Mouse (Mus musculus): ENCODE results near the gene Itga6. TPM values are rescaled to one million over a fixed set of nuclear protein-coding genes. Genes with fewer than 3 reads are reported as not detected.

The Itga6 gene
- polyA plus RNA-seq, 1 experiment, result 19.1 TPM

DNA sequence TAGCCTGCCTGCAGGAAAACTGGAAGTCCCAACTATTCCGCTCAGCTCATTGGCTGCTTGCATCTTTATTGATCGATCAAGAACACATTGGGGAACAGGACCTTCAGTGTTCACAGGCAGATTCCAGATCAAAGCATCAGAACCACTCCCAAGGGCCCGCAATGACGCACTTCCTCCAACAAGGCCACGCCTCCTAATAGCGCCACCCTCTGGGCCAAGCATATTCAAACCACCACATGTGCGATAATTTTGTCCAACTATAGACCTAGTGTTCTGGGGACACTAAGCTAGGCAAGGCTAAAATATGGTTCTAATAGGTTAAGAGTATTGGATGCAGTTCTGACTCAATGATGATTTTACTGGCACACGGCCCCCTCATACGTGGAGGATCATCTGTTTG is 15.7 kb downstream of the Itga6 start:
- no peak for TF ChIP-seq POLR2A (IDR thresholded peaks at IDR 0.05; ENCODE audit: low read depth, low read length)
- TF ChIP-seq CTCF (IDR thresholded peaks at IDR 0.05; ENCODE audit: extremely low read depth, insufficient read depth, insufficient read length, insufficient replicate concordance), result no peak
- H3K27me3 ChIP-seq (ENCODE audit: control insufficient read depth, insufficient read depth, low read length), result no peaks in the 10 kb centered on the region
- no peak overlapping the region for H3K27ac ChIP-seq (ENCODE audit: insufficient read depth, low read length)
- H3K4me1 ChIP-seq (ENCODE audit: control insufficient read depth, insufficient read depth, insufficient read length), result peaks cover 3% of the 10 kb centered on the region; the same call in 1 of the 2 replicates
- no peaks in the 10 kb centered on the region for H3K36me3 ChIP-seq (ENCODE audit: control insufficient read depth, insufficient read depth, low read length)
- H3K4me3 ChIP-seq (ENCODE audit: extremely low read depth, insufficient read depth, insufficient read length), result no peak overlapping the region
- no peak for DNase-seq (ENCODE audit: low read depth in 1 of 2, low spot score in 2 of 2)
- WGBS, result 94% methylated on average over 9 of the region's 9 CpGs

- Histone ChIP-seq H3K27me3 (ENCODE audit: control insufficient read depth, insufficient read depth, low read length) (no peaks in the 10 kb centered on the region), H3K36me3 (ENCODE audit: control insufficient read depth, insufficient read depth, low read length) (no peaks in the 10 kb centered on the region), H3K27ac (ENCODE audit: insufficient read depth, low read length) (no peak overlapping the region), H3K4me1 (ENCODE audit: control insufficient read depth, insufficient read depth, insufficient read length) (no peaks in the 10 kb centered on the region), H3K4me3 (ENCODE audit: extremely low read depth, insufficient read depth, insufficient read length) (no peak overlapping the region)
- WGBS, result 71% methylated on average over 5 of the region's 5 CpGs
- no peak for DNase-seq (ENCODE audit: low read depth in 1 of 2, low spot score in 2 of 2)
- TF ChIP-seq POLR2A (IDR thresholded peaks at IDR 0.05; ENCODE audit: low read depth, low read length), result no peak
These were observed 19.1 kb downstream of the Itga6 start for GRCm38 (mm10) chr2:71764525-71764924.

DNA sequence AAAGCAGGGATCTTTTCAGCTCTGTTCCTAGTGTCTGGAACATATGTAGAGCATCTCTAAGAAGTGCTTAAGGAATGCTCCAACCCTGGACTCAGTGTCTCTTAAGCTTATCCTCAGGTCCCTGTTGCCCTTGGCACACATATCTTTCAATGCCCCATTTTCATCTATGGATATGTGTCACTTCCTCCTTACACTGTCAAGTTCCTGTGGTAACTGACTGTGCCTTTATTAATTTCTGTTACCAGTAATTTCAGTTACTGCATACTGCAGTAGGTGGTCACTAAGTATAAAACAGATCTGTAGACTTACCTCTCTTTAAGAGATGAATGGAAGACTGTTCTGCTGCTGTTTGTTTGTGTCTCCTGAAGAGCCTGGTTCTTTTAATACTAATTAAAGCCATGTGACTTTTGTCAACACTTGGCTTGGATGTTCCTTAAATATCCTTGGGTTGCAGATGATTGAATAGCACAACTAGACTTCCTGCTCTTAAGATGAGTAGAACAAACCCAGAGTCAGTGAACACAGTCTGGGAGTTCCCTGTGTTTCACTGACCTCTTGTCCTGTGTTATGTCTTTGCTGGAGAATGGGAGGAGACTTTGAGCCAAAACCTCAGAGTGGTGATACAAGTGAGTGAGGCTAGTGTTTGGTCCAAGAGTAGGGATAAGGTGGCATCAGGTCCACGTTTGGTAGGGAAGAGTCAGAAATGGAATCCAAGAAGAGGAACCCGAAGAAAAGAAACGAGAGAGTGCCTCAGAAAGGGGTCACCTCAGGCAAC is 19.7 kb downstream of the Itga6 start:
- Histone ChIP-seq H3K4me3 (ENCODE audit: extremely low read depth, insufficient read depth, insufficient read length) (no peak overlapping the region), H3K36me3 (ENCODE audit: control insufficient read depth, insufficient read depth, low read length) (no peaks in the 10 kb centered on the region), H3K27me3 (ENCODE audit: control insufficient read depth, insufficient read depth, low read length) (no peaks in the 10 kb centered on the region), H3K4me1 (ENCODE audit: control insufficient read depth, insufficient read depth, insufficient read length) (no peaks in the 10 kb centered on the region), H3K27ac (ENCODE audit: insufficient read depth, low read length) (no peak overlapping the region)
- DNase-seq (ENCODE audit: low read depth in 1 of 2, low spot score in 2 of 2), result no peak
- TF ChIP-seq POLR2A (IDR thresholded peaks at IDR 0.05; ENCODE audit: low read depth, low read length) (no peak), CTCF (IDR thresholded peaks at IDR 0.05; ENCODE audit: extremely low read depth, insufficient read depth, insufficient read length, insufficient replicate concordance) (no peak)
- WGBS, result 77% methylated on average over 3 of the region's 3 CpGs

- 88% methylated on average over 5 of the region's 5 CpGs for WGBS
- Histone ChIP-seq H3K27ac (ENCODE audit: insufficient read depth, low read length) (no peak overlapping the region), H3K4me3 (ENCODE audit: extremely low read depth, insufficient read depth, insufficient read length) (no peak overlapping the region), H3K27me3 (ENCODE audit: control insufficient read depth, insufficient read depth, low read length) (no peaks in the 10 kb centered on the region), H3K36me3 (ENCODE audit: control insufficient read depth, insufficient read depth, low read length) (no peaks in the 10 kb centered on the region), H3K4me1 (ENCODE audit: control insufficient read depth, insufficient read depth, insufficient read length) (no peaks in the 10 kb centered on the region)
- TF ChIP-seq POLR2A (IDR thresholded peaks at IDR 0.05; ENCODE audit: low read depth, low read length) (no peak), CTCF (IDR thresholded peaks at IDR 0.05; ENCODE audit: extremely low read depth, insufficient read depth, insufficient read length, insufficient replicate concordance) (no peak)
- no peak for DNase-seq (ENCODE audit: low read depth in 1 of 2, low spot score in 2 of 2)
These were observed 20.6 kb downstream of the Itga6 start for GRCm38 (mm10) chr2:71766007-71766406.

DNA sequence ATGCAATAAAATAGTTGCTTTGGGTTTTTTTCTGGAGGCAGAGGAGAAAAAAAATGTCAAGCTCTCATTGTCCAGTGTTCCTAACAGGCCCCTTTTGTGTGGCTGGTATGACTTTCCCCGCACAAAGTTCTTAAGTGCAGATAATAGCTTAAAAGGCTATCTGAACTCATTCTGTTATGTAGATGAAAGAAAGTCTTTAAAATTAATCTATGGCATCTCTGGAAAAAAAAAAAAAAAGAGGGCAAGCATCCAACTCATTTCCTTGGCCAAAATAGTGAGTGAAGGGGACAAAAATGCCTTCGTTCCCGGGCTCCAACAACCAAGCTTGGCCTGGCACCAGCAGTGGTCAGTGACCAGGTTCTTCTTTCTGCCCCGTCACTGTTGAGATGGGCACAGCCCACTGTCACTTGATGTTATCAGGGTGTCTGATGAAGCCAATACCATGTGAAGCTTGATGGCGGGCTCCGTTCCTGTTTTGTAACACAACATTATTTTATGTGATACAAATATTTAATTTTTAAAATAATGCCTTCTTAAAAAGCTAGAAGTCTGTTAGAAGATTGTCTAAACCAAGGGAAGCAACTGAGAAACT is 21.7 kb downstream of the Itga6 start:
- 81% methylated on average over 6 of the region's 6 CpGs for WGBS

DNA sequence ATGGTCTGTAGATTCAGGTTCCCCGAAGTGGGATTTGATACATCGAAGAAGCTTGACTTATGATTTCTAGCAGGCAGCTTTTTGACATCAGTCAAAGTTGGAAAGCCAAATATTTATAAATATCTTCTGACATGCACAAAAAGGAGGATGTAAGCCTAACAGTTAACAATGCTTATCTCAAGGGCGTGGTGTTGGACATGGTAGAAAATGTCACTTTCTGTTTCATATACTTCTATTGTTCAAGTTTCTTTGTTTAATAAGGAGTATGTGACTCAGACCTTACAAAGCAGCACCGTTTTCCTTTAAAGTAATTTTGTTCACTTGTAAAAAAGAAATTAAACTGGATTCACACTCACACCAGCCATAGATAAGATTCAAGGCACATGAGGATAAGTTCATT is 26.3 kb downstream of the Itga6 start:
- no peak overlapping the region for H3K4me3 ChIP-seq (ENCODE audit: extremely low read depth, insufficient read depth, insufficient read length)
- H3K4me1 ChIP-seq (ENCODE audit: control insufficient read depth, insufficient read depth, insufficient read length), result no peaks in the 10 kb centered on the region
- no peak for TF ChIP-seq POLR2A (IDR thresholded peaks at IDR 0.05; ENCODE audit: low read depth, low read length)
- TF ChIP-seq CTCF (IDR thresholded peaks at IDR 0.05; ENCODE audit: extremely low read depth, insufficient read depth, insufficient read length, insufficient replicate concordance), result no peak
- WGBS, result 68% methylated on average over 4 of the region's 4 CpGs
- no peaks in the 10 kb centered on the region for H3K27me3 ChIP-seq (ENCODE audit: control insufficient read depth, insufficient read depth, low read length)
- H3K27ac ChIP-seq (ENCODE audit: insufficient read depth, low read length), result no peak overlapping the region
- no peaks in the 10 kb centered on the region for H3K36me3 ChIP-seq (ENCODE audit: control insufficient read depth, insufficient read depth, low read length)
- DNase-seq (ENCODE audit: low read depth in 1 of 2, low spot score in 2 of 2), result no peak

More for the DNA sequence above, 21.7 kb downstream of the Itga6 start:
- no peak for DNase-seq (ENCODE audit: low read depth in 1 of 2, low spot score in 2 of 2)
- Histone ChIP-seq H3K4me1 (ENCODE audit: control insufficient read depth, insufficient read depth, insufficient read length) (no peaks in the 10 kb centered on the region), H3K4me3 (ENCODE audit: extremely low read depth, insufficient read depth, insufficient read length) (no peak overlapping the region), H3K36me3 (ENCODE audit: control insufficient read depth, insufficient read depth, low read length) (no peaks in the 10 kb centered on the region), H3K27ac (ENCODE audit: insufficient read depth, low read length) (no peak overlapping the region), H3K27me3 (ENCODE audit: control insufficient read depth, insufficient read depth, low read length) (no peaks in the 10 kb centered on the region)
- TF ChIP-seq POLR2A (IDR thresholded peaks at IDR 0.05; ENCODE audit: low read depth, low read length) (no peak), CTCF (IDR thresholded peaks at IDR 0.05; ENCODE audit: extremely low read depth, insufficient read depth, insufficient read length, insufficient replicate concordance) (no peak)

DNA sequence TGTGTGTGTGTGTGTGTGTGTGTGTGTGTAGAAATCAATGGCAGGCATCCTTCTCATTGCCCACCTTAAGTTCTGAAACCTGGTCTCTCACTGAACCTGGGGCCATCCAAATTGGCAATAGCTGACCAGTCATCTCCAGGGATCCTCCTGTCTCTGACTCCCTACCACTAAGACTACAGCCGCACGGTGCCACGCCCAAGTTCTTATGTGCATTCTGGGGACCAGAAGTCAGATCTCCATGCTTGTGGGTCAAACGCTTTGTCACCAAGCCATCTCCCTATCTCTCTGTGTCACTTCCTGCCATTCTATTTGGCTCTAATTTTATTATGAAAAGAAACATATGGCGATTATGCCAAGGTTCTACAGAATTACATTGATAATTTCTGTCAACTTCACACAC is 28.3 kb downstream of the Itga6 start:
- Histone ChIP-seq H3K4me3 (ENCODE audit: extremely low read depth, insufficient read depth, insufficient read length) (no peak overlapping the region), H3K27me3 (ENCODE audit: control insufficient read depth, insufficient read depth, low read length) (no peaks in the 10 kb centered on the region), H3K27ac (ENCODE audit: insufficient read depth, low read length) (no peak overlapping the region), H3K36me3 (ENCODE audit: control insufficient read depth, insufficient read depth, low read length) (no peaks in the 10 kb centered on the region), H3K4me1 (ENCODE audit: control insufficient read depth, insufficient read depth, insufficient read length) (no peaks in the 10 kb centered on the region)
- no peak for TF ChIP-seq POLR2A (IDR thresholded peaks at IDR 0.05; ENCODE audit: low read depth, low read length)
- no peak for TF ChIP-seq CTCF (IDR thresholded peaks at IDR 0.05; ENCODE audit: extremely low read depth, insufficient read depth, insufficient read length, insufficient replicate concordance)
- 81% methylated on average over 5 of the region's 5 CpGs for WGBS
- no peak for DNase-seq (ENCODE audit: low read depth in 1 of 2, low spot score in 2 of 2)
